Mouse (Mus musculus): ENCODE results near the gene Gm28047. TPM values are rescaled to one million over a fixed set of nuclear protein-coding genes. Genes with fewer than 3 reads are reported as not detected.

Gm28047 gene
- polyA plus RNA-seq, 1 experiment from 2014 or later = not detected

DNA sequence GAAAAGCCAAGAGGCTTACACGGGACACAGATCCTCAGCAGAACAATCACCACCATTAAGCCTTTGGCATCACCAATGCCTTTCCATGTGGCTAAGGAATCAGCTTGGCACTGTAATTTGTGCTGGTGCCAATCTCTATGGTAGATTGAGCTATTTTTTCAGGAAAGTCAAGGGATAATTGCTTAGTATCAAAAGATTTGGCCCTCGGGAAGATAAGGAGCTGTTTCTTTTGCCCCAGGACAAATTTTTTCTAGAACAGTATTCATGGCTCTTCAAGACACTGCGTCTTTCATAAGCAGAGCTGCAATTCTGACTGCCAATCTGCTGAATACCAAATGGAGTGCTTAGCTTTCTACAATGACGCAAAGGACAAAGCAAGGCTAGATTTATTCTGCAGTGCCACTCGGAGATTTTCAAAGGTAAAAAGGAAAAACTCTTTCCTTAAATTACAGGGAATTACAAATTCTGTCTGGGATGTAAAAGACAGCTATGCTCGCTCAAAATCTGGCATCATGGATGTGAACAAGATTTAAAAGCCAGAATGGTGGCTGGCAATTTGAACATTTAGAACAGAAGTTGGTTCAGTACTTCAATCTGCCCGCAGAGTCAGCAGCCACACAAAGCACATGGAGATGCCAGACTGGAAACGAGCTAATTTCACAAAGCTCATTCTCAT, 41.0 kb downstream of the Gm28047 start:
- Histone ChIP-seq H3K9me3 (replicated peaks) (no peaks in the 10 kb centered on the region), H3K27ac (replicated peaks) (no peak overlapping the region), H3K27me3 (no peaks in the 10 kb centered on the region), H3K4me2 (replicated peaks) (no peak overlapping the region), H3K4me1 (0 out of 2 replicates have a peak, but pooled peaks cover 4% of the 10 kb centered on the region), H3K36me3 (no peaks in the 10 kb centered on the region), H3K4me3 (replicated peaks) (no peak overlapping the region), H3K9ac (no peak overlapping the region)
- 48% methylated on average over 8 of the region's 8 CpGs for WGBS
- no peak for ATAC-seq (ENCODE audit: insufficient number of reproducible peaks, low FRiP score, low TSS enrichment, low read depth)

DNA sequence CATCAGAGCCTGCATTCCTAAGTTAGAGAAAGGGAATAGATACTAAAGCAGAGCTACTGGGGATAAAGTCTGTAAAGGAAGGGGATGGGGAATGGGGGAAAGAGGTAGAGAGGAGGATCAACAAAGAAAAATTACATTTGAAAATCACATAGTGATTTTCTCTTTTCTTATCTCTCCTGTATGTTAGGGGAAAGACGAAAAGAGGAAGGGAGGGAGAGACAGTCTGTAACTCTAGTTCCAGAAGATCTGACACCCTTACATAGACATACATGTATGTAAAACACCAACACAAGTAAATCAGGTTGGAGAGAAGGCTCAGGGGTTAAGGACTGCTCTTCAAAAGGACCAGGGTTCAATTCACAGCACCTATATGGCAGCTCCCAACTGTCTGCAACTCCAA, 43.7 kb downstream of the Gm28047 start:
- Histone ChIP-seq H3K36me3 (no peaks in the 10 kb centered on the region), H3K27ac (replicated peaks) (no peak overlapping the region), H3K4me1 (no peaks in the 10 kb centered on the region), H3K27me3 (no peaks in the 10 kb centered on the region), H3K9me3 (replicated peaks) (no peaks in the 10 kb centered on the region), H3K4me2 (replicated peaks) (no peak overlapping the region), H3K9ac (no peak overlapping the region), H3K4me3 (replicated peaks) (no peak overlapping the region)
- WGBS = 78% methylated on average over 1 of the region's 1 CpGs
- no peak for ATAC-seq (ENCODE audit: insufficient number of reproducible peaks, low FRiP score, low TSS enrichment, low read depth)

DNA sequence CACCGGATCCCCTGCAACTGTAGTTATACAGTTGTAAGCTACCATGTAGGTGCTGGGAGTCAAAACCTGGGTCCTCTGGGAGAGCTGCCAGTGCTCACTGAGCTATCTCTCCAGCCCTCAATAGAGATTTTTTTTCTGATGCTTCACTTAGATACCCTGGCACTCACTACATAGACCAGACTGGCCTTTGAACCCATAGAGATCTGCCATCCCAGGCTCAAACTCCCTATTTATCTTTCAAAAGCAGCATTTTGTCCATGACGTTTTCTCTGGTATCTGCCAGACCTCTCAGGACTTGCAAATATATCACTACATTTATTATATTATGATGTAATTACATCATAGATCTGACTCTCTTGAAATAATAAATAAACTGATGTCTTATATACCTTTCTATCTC, 46.5 kb downstream of the Gm28047 start:
- WGBS = 94% methylated on average over 2 of the region's 2 CpGs
- Histone ChIP-seq H3K9me3 (replicated peaks) (no peaks in the 10 kb centered on the region), H3K27me3 (no peaks in the 10 kb centered on the region), H3K4me2 (replicated peaks) (no peak overlapping the region), H3K4me1 (no peaks in the 10 kb centered on the region), H3K4me3 (replicated peaks) (no peak overlapping the region), H3K27ac (replicated peaks) (no peak overlapping the region), H3K36me3 (no peaks in the 10 kb centered on the region), H3K9ac (no peak overlapping the region)
- no peak for ATAC-seq (ENCODE audit: insufficient number of reproducible peaks, low FRiP score, low TSS enrichment, low read depth)

DNA sequence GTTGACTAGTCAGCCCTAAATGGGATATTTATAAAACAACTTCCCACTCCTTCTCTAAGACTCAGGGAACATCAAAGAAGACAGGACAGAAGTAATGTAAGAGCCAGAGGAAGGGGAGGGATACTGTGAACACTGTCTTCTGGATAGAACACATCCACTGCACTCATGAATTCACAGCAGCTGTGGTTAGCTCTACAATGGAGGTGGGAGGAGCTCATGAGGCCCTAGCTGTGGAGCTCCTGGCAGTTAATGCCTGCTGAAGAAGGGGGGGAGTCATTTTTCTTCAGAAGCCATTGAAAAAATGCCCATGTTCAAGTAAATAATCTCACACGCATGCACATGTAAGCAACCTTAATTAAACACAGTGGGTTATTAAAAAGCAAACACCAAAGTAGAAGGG, 47.9 kb downstream of the Gm28047 start:
- Histone ChIP-seq H3K4me2 (replicated peaks) (no peak overlapping the region), H3K27me3 (no peaks in the 10 kb centered on the region), H3K9me3 (replicated peaks) (no peaks in the 10 kb centered on the region), H3K4me3 (replicated peaks) (no peak overlapping the region), H3K27ac (replicated peaks) (no peak overlapping the region), H3K4me1 (no peaks in the 10 kb centered on the region), H3K36me3 (no peaks in the 10 kb centered on the region), H3K9ac (no peak overlapping the region)
- 56% methylated on average over 1 of the region's 1 CpGs for WGBS
- ATAC-seq (ENCODE audit: insufficient number of reproducible peaks, low FRiP score, low TSS enrichment, low read depth) = no peak

DNA sequence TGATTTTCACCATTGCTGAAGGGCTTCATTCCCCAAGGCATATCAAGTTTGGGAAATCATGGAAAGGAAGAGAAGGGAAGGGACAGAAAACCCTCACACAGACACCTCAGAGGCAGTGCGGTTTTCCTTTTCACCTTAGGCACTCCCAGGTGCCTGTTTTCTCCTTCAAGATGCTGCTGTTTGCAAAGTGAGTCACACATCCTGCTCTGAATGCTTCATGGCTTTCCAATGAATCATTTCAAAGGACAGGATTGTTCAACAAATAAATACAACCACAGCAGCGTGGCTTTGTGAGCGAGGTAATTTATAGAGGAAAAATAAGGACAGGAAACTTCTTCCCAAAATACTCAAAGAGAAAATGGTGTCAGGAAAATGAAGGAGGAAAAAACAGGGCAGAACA, 52.8 kb downstream of the Gm28047 start:
- Histone ChIP-seq H3K4me3 (replicated peaks) (no peak overlapping the region), H3K27ac (replicated peaks) (0 out of 2 replicates have a peak overlapping the region, but pooled peaks have one; percentile 11), H3K4me2 (replicated peaks) (no peak overlapping the region), H3K9ac (no peak overlapping the region), H3K4me1 (no peaks in the 10 kb centered on the region), H3K9me3 (replicated peaks) (no peaks in the 10 kb centered on the region), H3K27me3 (no peaks in the 10 kb centered on the region), H3K36me3 (no peaks in the 10 kb centered on the region)
- 61% methylated on average over 3 of the region's 3 CpGs for WGBS
- no peak for ATAC-seq (ENCODE audit: insufficient number of reproducible peaks, low FRiP score, low TSS enrichment, low read depth)

DNA sequence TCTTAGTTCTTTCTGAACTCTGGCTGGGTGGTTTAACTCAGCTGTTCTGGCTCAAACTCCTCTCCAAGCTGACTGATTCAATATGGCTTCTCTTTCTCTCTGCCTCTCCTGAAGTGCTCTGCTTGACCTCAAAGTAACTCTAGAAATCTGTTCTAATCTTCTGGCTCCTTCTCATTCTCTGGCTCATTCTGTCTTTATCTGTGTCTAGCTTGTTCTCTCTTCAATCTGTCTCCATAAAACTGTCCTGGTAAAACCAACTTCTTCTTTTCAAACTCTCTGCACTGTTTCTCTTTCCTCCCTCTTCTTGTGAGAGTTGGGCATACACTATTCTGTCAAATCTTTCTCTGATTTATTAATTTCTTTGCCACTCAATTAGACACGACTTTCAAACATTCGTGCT, 57.0 kb downstream of the Gm28047 start:
- Histone ChIP-seq H3K36me3 (peaks cover 10% of the 10 kb centered on the region), H3K4me1 (no peaks in the 10 kb centered on the region), H3K4me2 (replicated peaks) (no peak overlapping the region), H3K9me3 (replicated peaks) (no peaks in the 10 kb centered on the region), H3K4me3 (replicated peaks) (no peak overlapping the region), H3K27ac (replicated peaks) (no peak overlapping the region), H3K9ac (no peak overlapping the region), H3K27me3 (no peaks in the 10 kb centered on the region)
- ATAC-seq (ENCODE audit: insufficient number of reproducible peaks, low FRiP score, low TSS enrichment, low read depth) = no peak
- 93% methylated on average over 2 of the region's 2 CpGs for WGBS

DNA sequence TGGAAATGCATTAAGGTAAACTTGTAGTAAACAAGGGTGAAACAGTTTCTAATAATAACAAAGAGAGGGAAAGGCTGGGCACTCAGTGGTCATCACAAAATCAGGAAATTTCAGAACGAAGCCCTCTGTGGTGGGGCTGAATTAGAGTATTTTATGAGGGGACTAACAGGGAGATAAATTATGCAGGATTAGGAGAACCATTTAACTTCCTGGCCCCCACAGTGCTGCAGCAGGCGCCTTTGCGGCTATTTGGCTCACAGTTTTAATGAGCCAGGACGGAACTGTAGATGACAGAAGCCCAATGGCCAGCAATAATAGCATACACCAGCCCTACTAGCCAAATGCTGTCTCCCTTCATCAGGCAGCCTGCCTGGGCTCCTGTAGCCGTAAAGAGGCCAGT, 61.2 kb downstream of the Gm28047 start:
- WGBS = 95% methylated on average over 5 of the region's 5 CpGs
- H3K27me3 ChIP-seq = no peaks in the 10 kb centered on the region
- H3K36me3 ChIP-seq = peaks cover 25% of the 10 kb centered on the region
- no peak overlapping the region for H3K9ac ChIP-seq
- no peak overlapping the region for H3K27ac ChIP-seq (replicated peaks)
- H3K4me2 ChIP-seq (replicated peaks) = no peak overlapping the region
- H3K9me3 ChIP-seq (replicated peaks) = no peaks in the 10 kb centered on the region
- no peak for ATAC-seq (ENCODE audit: insufficient number of reproducible peaks, low FRiP score, low TSS enrichment, low read depth)
- no peak overlapping the region for H3K4me3 ChIP-seq (replicated peaks)
- H3K4me1 ChIP-seq = no peaks in the 10 kb centered on the region

DNA sequence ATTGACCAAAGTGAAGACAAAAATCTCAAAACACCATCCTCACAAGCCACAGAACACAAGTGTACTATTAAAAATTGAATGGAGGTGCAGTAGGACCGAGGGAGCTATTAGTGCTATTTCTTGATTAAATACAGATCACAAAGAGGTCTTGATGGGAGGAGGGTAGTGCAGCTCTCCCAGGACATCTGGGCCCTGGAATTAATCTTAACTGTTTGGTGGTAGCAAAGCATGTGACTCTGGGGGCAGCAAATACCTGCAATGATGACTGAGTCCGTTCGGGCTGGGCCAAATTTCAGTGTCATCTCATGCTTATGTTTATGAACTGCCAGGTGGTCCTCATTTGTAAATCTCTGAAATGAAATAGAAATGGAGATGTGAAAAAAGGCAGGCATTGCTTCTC, 61.8 kb downstream of the Gm28047 start:
- peaks cover 25% of the 10 kb centered on the region for H3K36me3 ChIP-seq
- H3K9me3 ChIP-seq (replicated peaks) = no peaks in the 10 kb centered on the region
- no peak for ATAC-seq (ENCODE audit: insufficient number of reproducible peaks, low FRiP score, low TSS enrichment, low read depth)
- H3K4me2 ChIP-seq (replicated peaks) = no peak overlapping the region
- no peaks in the 10 kb centered on the region for H3K4me1 ChIP-seq
- H3K9ac ChIP-seq = no peak overlapping the region
- H3K4me3 ChIP-seq (replicated peaks) = no peak overlapping the region
- WGBS = 64% methylated on average over 3 of the region's 3 CpGs
- H3K27me3 ChIP-seq = no peaks in the 10 kb centered on the region
- H3K27ac ChIP-seq (replicated peaks) = no peak overlapping the region

DNA sequence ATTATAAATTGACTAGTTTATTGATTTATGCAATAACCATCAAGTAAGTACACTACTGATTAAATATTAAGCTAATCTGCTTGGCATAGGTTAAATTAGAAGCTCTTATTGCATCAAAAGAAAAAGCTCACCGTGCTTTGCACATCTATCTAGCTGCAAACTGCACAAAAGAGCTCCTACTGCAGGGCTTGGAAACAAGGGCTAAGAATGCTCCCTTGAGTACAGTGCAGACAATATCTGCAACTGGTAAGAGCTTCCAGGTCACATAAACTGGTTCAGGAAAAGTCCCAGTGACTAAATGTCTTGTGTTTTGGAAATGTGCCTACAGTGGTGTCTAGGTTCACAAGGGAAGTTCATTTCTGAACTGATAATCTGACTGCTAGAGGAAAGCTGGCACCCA, 62.4 kb downstream of the Gm28047 start:
- H3K27me3 ChIP-seq = no peaks in the 10 kb centered on the region
- no peak for ATAC-seq (ENCODE audit: insufficient number of reproducible peaks, low FRiP score, low TSS enrichment, low read depth)
- no peaks in the 10 kb centered on the region for H3K9me3 ChIP-seq (replicated peaks)
- H3K4me3 ChIP-seq (replicated peaks) = no peak overlapping the region
- 93% methylated on average over 1 of the region's 1 CpGs for WGBS
- no peak overlapping the region for H3K9ac ChIP-seq
- no peak overlapping the region for H3K4me2 ChIP-seq (replicated peaks)
- peaks cover 25% of the 10 kb centered on the region for H3K36me3 ChIP-seq
- H3K4me1 ChIP-seq = no peaks in the 10 kb centered on the region
- no peak overlapping the region for H3K27ac ChIP-seq (replicated peaks)

DNA sequence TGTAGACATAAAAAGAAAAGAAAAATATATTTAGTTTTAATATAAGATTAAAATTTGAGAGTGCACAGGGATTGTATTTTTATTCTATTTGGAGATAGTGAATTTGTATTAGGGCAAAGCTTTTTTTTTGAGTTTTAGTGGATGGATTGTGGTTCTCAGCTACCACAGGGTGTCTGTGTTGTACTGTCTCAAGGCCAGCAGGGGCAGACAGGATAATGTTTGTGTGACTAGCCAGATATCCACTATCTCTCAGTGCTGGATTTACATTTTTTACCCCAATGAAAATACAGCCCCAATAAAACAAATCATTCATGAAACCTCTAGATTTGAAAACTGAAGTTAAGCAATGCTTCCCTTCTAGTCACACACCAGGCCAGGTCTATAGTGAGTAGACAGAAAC, 67.3 kb downstream of the Gm28047 start:
- no peaks in the 10 kb centered on the region for H3K27me3 ChIP-seq
- no peak overlapping the region for H3K27ac ChIP-seq (replicated peaks)
- no peaks in the 10 kb centered on the region for H3K9me3 ChIP-seq (replicated peaks)
- no peak overlapping the region for H3K4me2 ChIP-seq (replicated peaks)
- H3K4me1 ChIP-seq = no peaks in the 10 kb centered on the region
- no peak overlapping the region for H3K4me3 ChIP-seq (replicated peaks)
- ATAC-seq (ENCODE audit: insufficient number of reproducible peaks, low FRiP score, low TSS enrichment, low read depth) = no peak
- peaks cover 53% of the 10 kb centered on the region for H3K36me3 ChIP-seq
- no peak overlapping the region for H3K9ac ChIP-seq

DNA sequence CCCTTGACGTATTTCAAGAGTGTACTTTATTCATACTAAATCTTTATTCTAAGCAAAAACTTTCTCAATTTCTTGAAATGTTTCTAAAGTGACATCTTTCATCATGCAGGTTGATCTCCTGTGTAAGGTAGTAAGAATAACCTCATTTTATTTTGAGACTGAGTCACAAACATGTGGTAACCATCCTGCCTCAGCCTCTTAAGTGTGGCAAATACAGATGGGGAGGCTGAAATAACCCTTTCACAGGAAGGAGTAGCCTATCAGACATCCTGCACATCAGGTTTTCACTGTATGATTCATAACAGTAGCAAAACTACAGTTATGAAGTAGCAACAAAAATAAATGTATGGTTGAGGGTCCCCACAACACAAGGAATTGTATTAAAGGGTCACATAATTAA, 69.3 kb downstream of the Gm28047 start:
- Histone ChIP-seq H3K4me2 (replicated peaks) (no peak overlapping the region), H3K27ac (replicated peaks) (no peak overlapping the region), H3K27me3 (no peaks in the 10 kb centered on the region), H3K36me3 (peaks cover 61% of the 10 kb centered on the region), H3K9ac (no peak overlapping the region), H3K9me3 (replicated peaks) (no peaks in the 10 kb centered on the region), H3K4me1 (no peaks in the 10 kb centered on the region), H3K4me3 (replicated peaks) (no peak overlapping the region)
- ATAC-seq (ENCODE audit: insufficient number of reproducible peaks, low FRiP score, low TSS enrichment, low read depth) = no peak
- 93% methylated on average over 1 of the region's 1 CpGs for WGBS

DNA sequence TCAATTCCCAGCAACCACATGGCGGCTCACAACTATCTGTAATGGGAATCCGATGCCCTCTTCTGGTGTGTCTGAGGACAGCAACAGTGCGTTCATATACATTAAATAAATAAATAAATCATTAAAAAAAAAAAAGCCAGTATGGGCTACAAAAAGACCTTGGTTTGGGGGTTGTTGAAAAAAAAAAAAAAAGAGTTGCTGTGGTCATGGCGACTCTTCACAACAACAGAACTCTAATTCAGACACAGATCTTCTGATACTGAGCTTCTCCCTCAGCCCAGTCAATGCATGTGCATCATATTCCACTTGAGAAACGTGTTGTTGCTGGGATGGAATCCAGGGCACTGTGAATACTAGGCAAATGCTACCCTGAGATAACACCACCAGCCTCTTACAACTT, 72.3 kb downstream of the Gm28047 start:
- H3K36me3 ChIP-seq = peaks cover 64% of the 10 kb centered on the region
- 96% methylated on average over 5 of the region's 5 CpGs for WGBS

More for the DNA sequence above, 72.3 kb downstream of the Gm28047 start:
- H3K4me2 ChIP-seq (replicated peaks) = no peak overlapping the region
- H3K9ac ChIP-seq = no peak overlapping the region
- H3K9me3 ChIP-seq (replicated peaks) = no peaks in the 10 kb centered on the region
- no peaks in the 10 kb centered on the region for H3K27me3 ChIP-seq
- no peaks in the 10 kb centered on the region for H3K4me1 ChIP-seq
- no peak overlapping the region for H3K4me3 ChIP-seq (replicated peaks)
- no peak for ATAC-seq (ENCODE audit: insufficient number of reproducible peaks, low FRiP score, low TSS enrichment, low read depth)
- H3K27ac ChIP-seq (replicated peaks) = no peak overlapping the region
